Mouse (Mus musculus) bone marrow macrophage, adult 2 months (primary cell): ENCODE results near the gene Jsrp1.

Experiments
- CTCF ChIP-seq: IDR thresholded peaks from 2 replicates; pipeline ENCODE4 v1.5.1; 2012; ENCODE audit warnings: low read depth, mild to moderate bottlenecking, low read length, moderate library complexity
- POLR2A ChIP-seq: IDR thresholded peaks from 2 replicates; pipeline ENCODE4 v1.6.1; 2012; ENCODE audit warnings: mild to moderate bottlenecking, low read depth, low read length, borderline replicate concordance

DNA sequence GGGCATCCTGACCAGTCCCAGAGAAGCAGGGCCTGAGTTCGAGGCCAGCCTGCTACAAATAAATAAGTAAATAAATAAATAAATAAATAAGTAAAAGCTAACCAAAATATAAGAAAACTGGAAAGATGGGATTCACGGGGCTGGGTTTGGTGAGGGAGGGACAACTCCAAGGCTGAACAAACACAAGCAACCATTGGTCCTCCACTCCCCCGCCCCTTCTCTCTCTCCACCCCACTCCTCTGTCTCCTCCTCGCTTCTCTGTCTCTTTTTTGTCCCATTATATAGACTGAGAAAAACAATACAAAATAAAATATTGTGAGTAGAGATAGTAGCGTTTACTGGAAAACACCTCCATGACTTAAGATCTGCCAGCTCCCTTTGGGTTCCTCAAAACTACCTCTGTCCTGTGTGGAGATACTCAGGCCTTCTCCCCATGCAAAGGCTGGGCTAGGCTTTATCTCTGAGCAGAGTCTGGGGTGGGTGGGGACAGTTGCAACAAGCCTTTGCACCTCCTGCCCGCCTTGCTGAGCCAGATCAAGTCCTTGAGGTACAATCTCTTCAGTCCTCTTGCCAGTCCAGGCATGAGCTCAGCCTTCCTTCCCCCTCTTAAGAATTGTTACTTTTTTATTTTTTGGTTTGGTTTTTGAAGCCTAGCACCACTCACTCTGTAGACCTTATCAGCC lies 5.4 kb upstream of the Jsrp1 start:
- TF ChIP-seq POLR2A = no peak
- no peak for TF ChIP-seq CTCF
